Mouse (Mus musculus) ES-Bruce4 (cell line): ENCODE measurements around the gene Nedd4.

Source experiments
- CTCF ChIP-seq: IDR thresholded peaks from one replicate; pipeline ENCODE4 v1.8.1; 2011; ENCODE audit warnings: low read depth, low read length
- POLR2A ChIP-seq: IDR thresholded peaks from one replicate; pipeline ENCODE4 v1.8.1; 2011; ENCODE audit warnings: low read length; ENCODE audit not compliant: insufficient read depth

DNA sequence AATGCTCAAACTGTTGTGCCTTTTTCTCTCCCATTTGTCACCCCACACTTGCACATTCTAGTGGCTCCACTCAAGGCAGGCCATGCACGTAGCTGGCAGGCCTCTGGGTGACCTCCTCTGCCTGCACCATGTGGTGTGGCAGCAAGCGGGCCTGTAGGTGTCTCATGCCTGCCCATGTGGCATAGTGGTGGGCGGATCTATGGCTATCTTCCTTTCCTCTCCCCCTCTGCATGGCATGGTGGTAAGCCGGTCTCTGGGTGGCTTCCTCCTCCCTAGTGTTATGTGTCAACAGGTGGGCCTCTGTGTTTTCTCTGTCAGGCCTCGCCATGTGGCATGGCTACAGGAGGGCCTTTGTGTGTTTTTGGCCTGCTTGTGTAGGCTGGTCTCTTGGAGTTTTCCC is 6.5 kb upstream of the Nedd4 start:
- TF ChIP-seq POLR2A (no peak), CTCF (no peak)
